Comparison of ENCODE assay signal across 14 mouse cellular contexts in the genomic region with DNA sequence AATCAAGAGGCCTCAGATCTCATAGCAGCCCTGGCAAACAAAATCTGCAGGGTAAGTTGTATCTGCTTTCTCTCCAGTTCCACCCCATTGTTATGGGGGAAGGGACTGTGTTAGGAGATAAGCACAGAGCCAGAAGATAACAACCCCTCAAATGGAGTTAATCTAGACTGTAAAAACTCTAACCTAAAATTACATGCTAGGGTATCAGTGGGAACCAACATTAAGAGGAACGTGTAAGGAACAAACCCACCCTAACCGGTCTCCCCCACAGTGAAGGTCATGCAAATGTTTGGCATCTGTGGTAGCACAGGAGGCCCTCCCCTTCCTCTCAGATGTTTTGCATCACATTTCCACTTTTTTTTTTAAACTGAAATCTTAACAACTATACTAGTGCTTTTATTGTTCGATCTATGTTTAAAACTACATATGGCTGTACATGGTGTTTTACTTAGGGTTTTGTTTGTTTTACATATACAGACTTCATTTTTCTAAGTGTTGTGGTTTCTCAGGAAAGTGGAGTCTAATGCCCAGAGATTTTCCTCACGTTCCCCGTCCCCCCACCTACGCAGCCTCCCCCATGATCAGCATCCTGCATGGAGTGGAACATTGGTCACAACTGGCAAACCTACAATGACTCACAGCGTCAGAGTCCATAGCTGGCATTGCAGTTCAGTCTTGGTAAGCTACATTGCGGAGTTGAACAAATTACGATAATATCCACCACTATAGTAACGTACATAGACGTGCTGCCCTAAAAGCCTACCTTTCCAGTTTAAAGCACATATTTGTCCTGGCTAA. TPM values are rescaled to one million over a fixed set of nuclear protein-coding genes. Genes with fewer than 3 reads are reported as not detected.
DNase-seq lines count a peak whose midpoint lies in the region; ATAC-seq and TF ChIP-seq lines count a peak whose summit lies in the region.
"Had no signal": no experiment of that assay in that cellular context is flagged by ENCODE, and none has a peak within 500 bp of the region (broad histone marks: within the 10 kb centered on the region; RNA-seq: fewer than 3 reads in every experiment).

No protein-coding gene starts in this region.

- no peaks in the 10 kb centered on the region for H3K9me3 ChIP-seq in heart, postnatal 0 days (replicated peaks; ENCODE audit: control insufficient read depth, low read length)
- H3K9me3 ChIP-seq: embryonic facial prominence, embryonic 10.5 days; limb, embryonic 15.5 days; midbrain, embryonic 15.5 days had no signal

- TF ChIP-seq CTCF in heart, postnatal 0 days (IDR thresholded peaks at IDR 0.05; ENCODE audit: low read depth), result no peak

- H3K4me3 ChIP-seq in heart, postnatal 0 days (ENCODE audit: low read depth, low read length), result no peak overlapping the region
- H3K4me3 ChIP-seq: embryonic facial prominence, embryonic 10.5 days; limb, embryonic 15.5 days; midbrain, embryonic 15.5 days had no signal

- H3K27ac ChIP-seq in heart, postnatal 0 days (ENCODE audit: low read depth), result peak overlapping the region; percentile 30; the same call in 1 of the 2 replicates
- H3K27ac ChIP-seq: embryonic facial prominence, embryonic 10.5 days; limb, embryonic 15.5 days; midbrain, embryonic 15.5 days had no signal

- TF ChIP-seq EP300 in heart, postnatal 0 days (IDR thresholded peaks at IDR 0.05; ENCODE audit: low read depth), result no peak

- H3K9ac ChIP-seq in heart, postnatal 0 days (replicated peaks; ENCODE audit: low read depth, low read length), result no peak overlapping the region
- H3K9ac ChIP-seq: limb, embryonic 15.5 days; midbrain, embryonic 15.5 days had no signal

- H3K4me1 ChIP-seq in heart, postnatal 0 days (ENCODE audit: control insufficient read depth, insufficient read depth), result peaks cover 15% of the 10 kb centered on the region; the same call in 1 of the 2 replicates
- H3K4me1 ChIP-seq: embryonic facial prominence, embryonic 10.5 days; limb, embryonic 15.5 days; midbrain, embryonic 15.5 days had no signal

- H3K27me3 ChIP-seq in heart, postnatal 0 days (ENCODE audit: control insufficient read depth, insufficient read depth, low read length), result no peaks in the 10 kb centered on the region
- no peaks in the 10 kb centered on the region for H3K27me3 ChIP-seq in splenic B cell, adult 2 months (ENCODE audit: control insufficient read depth, insufficient read depth, low read length, poor library complexity, severe bottlenecking)
- H3K27me3 ChIP-seq: limb, embryonic 15.5 days; midbrain, embryonic 15.5 days had no signal

- intact Hi-C loops in heart, postnatal 14 days (cut with DNase I), result no loop called here

- no peaks in the 10 kb centered on the region for H3K36me3 ChIP-seq in heart, postnatal 0 days (replicated peaks; ENCODE audit: control insufficient read depth, insufficient read depth, low read length)
- H3K36me3 ChIP-seq in splenic B cell, adult 2 months (ENCODE audit: control insufficient read depth, insufficient read depth, low read length, poor library complexity, severe bottlenecking), result no peaks in the 10 kb centered on the region
- H3K36me3 ChIP-seq: limb, embryonic 15.5 days; midbrain, embryonic 15.5 days had no signal

- WGBS in heart, postnatal 0 days, result 62% methylated on average over 11 of the region's 11 CpGs

- peak; percentile 58 for ATAC-seq in heart, postnatal 0 days (ENCODE audit: insufficient read depth, low read depth)
- peak; percentile 84 for ATAC-seq in common myeloid progenitor, adult 5-6 weeks (replicated peaks; ENCODE audit: low read depth, poor library complexity, severe bottlenecking)
- ATAC-seq: midbrain, embryonic 15.5 days had no signal

- DNase-seq in heart, postnatal 0 days (ENCODE audit: low spot score), result peak; percentile 18
- no peak for DNase-seq in heart, postnatal 14 days
- peak; percentile 32 for DNase-seq in thymus, postnatal 0 days (ENCODE audit: low spot score)
- no peak for DNase-seq in thymus, postnatal 36 days
- peak; percentile 69 for DNase-seq in splenic B cell, adult 2 months (ENCODE audit: low read depth, low spot score)
- DNase-seq in cerebellum, postnatal 36 days, result no peak
- DNase-seq: adrenal gland, postnatal 14 days; cerebellum, postnatal 10 days; gastrocnemius, postnatal 25 days; lung, postnatal 36 days had no signal

- no peak overlapping the region for H3K4me2 ChIP-seq in heart, postnatal 0 days (ENCODE audit: low read depth, low read length)
- H3K4me2 ChIP-seq: limb, embryonic 15.5 days; midbrain, embryonic 15.5 days had no signal

RNA-seq across cellular contexts. Expression of a gene that starts 33.1 kb away (rescaled TPM):
- 11.2 and 11.4 TPM in 2 replicates for total RNA-seq in heart, postnatal 0 days (2014; rRNA removed; ENCODE audit: low replicate concordance)
- 4.7 and 5.2 TPM in 2 replicates for polyA plus RNA-seq in heart, postnatal 0 days (2015; fragmentation: Nextera tagmentation; extraction: Ambion mirVana)
- 1 to 10 TPM; 4.3 to 5.9 TPM for total RNA-seq in heart, postnatal 14 days (2021)
- 15.4 and 17.4 TPM in 2 replicates for polyA plus RNA-seq in thymus, postnatal 0 days (2015; fragmentation: Nextera tagmentation; extraction: Ambion mirVana)
- 3.0 and 3.2 TPM in 2 replicates for total RNA-seq in common myeloid progenitor, adult 5-6 weeks (2017)

Comparison
In these comparisons a context has a peak if more than half of its experiments do, and no peak if none do; other contexts are left out.
1. DNase-seq: peak in heart, postnatal 0 days (single experiment), thymus, postnatal 0 days (single experiment) and splenic B cell, adult 2 months (single experiment); none in heart, postnatal 14 days (0 of 2), thymus, postnatal 36 days (0 of 2) and cerebellum, postnatal 36 days (0 of 2).